Mouse (Mus musculus) lung, postnatal 25 days (tissue): ENCODE data around the gene Tmem117.

Experiments
- DNase-seq: peaks from one replicate; pipeline ENCODE4 v3.0.0; 2022; ENCODE audit warnings: low spot score

The Tmem117 gene

GRCm38 (mm10) chr15:95138709-95139409 lies 509.8 kb downstream of the Tmem117 start:
- DNase-seq = no peak

DNA sequence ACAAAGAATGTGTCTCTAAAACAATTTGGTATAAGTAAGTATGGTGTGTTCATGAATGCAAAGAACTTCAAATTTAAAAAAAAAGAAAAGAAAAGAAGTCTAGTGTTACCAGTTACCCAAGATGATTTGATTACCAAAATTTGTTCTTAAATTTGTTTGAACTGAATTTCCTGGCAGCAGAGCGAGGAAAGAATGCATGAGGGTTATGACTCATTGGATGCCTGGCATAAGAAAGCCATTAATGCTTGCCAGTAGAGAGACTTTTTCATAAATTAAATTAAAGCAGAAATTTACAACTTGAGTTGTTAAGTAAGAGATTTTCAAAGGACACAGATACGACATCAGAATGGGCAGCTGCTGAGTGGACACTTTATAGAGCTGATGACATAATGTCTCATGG lies 515.1 kb downstream of the Tmem117 start:
- DNase-seq = no peak

GRCm38 (mm10) chr15:95145118-95145517 lies 516.1 kb downstream of the Tmem117 start:
- no peak for DNase-seq
